Mouse (Mus musculus): ENCODE measurements at regions not wholly inside any gene's neighbourhood (a gene's known extent, or its start where the extent isn't known, plus 50 kb on each side); places are given as distances from the start of the nearest gene placed in this dataset.

DNA sequence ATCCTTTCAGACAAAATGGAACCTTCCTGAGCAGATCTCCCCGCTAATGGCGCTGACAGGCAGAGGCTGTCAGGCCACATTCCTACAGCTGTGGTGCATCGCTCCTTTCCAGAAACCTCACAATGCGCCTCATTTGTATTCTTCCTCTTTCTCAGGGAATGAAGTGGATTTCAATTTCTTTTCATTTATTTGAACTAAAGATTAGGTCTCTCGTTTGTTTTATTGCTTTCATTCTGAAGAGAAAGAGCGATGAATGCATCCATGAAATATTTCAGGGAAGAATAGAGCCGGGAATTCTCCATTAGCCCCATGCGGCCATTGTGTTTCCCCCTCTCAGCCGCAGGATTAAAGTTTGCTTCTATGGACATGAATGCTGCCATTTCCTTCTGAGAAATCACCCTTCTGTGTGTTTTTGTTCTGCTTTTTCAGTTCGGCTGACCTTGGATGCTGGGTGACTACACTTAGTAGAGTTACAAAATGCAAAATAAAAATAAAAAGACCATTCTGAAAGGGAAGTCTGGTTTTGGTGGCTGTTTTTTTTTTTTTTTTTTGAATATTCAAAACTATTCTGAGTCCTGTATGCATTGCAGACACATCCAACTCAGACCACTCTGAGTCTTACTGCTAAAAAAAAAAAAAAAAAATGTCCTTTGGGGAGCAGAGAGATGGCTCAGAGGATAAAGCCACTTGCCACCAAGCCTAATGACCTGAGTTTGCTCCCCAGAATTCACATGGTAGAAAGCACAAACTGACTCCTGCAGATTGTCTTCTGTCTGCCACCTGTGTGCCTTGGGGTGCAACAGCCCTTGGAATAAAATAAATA is 213.7 kb downstream of the Irs2 start:
- H3K4me2 ChIP-seq, result no peak overlapping the region
- no peak overlapping the region for H3K4me3 ChIP-seq
- no peaks in the 10 kb centered on the region for H3K9me3 ChIP-seq (replicated peaks)
- 67% methylated on average over 10 of the region's 10 CpGs for WGBS
- no peak overlapping the region for H3K27ac ChIP-seq (ENCODE audit: poor library complexity, severe bottlenecking)
- no peak for ATAC-seq (ENCODE audit: insufficient number of reproducible peaks, low FRiP score)
- H3K4me1 ChIP-seq (replicated peaks), result no peaks in the 10 kb centered on the region
- no peaks in the 10 kb centered on the region for H3K36me3 ChIP-seq
- no peaks in the 10 kb centered on the region for H3K27me3 ChIP-seq (replicated peaks)
- H3K9ac ChIP-seq, result no peak overlapping the region

DNA sequence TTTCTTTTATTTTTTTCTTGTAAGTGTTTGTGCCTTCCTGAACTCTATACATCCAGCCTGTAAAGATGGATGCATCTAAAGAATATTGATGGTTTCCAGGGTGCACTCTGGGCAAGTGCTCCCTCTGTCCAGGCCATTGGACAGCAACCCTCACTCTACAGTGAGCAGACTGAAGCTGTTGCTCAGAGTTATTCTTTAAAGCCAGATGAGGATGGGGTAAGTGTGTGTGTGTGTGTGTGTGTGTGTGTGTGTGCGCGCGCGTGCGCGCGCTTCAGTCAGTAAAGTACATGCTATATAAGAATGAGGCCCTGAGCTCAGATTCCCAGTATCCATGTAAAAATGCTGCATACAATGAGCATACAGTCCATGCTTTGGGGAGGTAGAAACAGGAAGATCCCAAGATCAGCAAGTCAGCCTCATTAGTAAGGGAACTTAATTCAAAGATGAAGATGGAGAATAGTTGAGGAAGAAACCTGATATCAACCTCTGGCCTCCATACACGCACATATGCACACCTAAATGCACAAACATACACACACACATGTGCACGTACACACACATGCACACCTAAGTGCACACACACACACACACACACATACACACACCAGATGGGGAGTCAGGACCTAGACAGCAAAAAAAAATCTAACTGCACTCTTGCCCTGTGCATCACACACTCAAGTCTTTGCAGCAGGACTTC is 214.4 kb downstream of the Irs2 start:
- Histone ChIP-seq H3K4me3 (no peak overlapping the region), H3K27me3 (replicated peaks) (no peaks in the 10 kb centered on the region), H3K4me2 (no peak overlapping the region), H3K9me3 (replicated peaks) (no peaks in the 10 kb centered on the region), H3K4me1 (replicated peaks) (no peaks in the 10 kb centered on the region), H3K36me3 (no peaks in the 10 kb centered on the region), H3K27ac (ENCODE audit: poor library complexity, severe bottlenecking) (no peak overlapping the region), H3K9ac (no peak overlapping the region)
- whole genome bisulfite sequencing, result 96% methylated on average over 9 of the region's 9 CpGs
- ATAC-seq (ENCODE audit: insufficient number of reproducible peaks, low FRiP score), result no peak

DNA sequence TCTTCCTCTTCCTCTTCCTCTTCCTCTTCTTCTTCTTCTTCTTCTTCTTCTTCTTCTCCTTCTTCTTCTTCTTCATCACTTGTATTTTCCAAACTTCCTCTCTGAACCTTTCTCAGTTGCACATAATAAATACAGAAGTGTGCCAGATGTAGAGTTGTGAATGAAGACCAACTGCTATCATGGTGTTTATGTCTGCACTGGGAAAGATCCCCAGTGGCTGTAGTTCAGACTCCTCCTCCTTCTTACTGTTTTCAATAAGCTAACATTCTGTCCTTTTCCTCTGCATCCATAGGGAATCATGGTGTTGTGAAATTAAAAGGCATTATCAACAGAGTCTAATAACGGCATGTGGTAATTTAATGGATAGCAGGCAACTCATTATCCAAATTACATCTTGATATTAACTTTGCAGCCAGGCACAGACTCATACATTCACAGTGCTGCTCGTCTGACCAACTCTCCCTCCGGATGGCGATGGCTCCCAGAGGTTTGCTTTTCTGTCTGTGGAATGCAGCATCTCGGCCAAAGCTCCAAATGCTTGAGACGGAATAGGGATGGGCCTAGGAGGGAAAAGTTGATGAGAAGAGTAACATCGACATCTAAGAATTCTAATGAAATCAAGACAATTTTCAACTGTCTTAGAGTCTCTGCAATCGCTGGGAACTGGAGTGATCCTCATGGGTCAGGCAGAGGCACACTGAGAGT is 219.6 kb downstream of the Irs2 start:
- no peak for ATAC-seq (ENCODE audit: insufficient number of reproducible peaks, low FRiP score)

DNA sequence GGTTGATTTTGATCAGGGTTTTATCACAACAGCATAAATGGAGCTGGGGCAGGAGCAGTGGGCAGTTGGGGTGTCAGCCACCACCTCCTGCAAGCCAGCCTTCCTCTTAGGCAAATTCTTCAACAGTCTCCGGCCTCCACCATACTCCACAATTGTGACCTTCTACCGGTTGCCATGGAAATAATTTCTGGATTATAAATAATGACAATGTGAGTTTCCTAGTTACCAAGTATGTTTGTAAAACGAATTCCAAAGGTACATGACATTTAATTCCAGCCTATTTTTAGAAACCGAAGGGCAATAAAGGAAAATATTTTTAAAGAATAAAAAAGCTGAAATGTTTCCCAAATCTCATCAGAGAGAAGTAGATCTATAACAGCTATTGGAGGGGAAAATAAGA is 222.5 kb downstream of the Irs2 start:
- no peak overlapping the region for H3K9ac ChIP-seq
- no peak overlapping the region for H3K4me2 ChIP-seq
- H3K27ac ChIP-seq (ENCODE audit: poor library complexity, severe bottlenecking), result no peak overlapping the region
- 0 out of 2 replicates have a peak, but pooled peaks cover 4% of the 10 kb centered on the region for H3K27me3 ChIP-seq (replicated peaks)
- H3K4me3 ChIP-seq, result no peak overlapping the region
- 78% methylated on average over 4 of the region's 4 CpGs for WGBS
- H3K9me3 ChIP-seq (replicated peaks), result no peaks in the 10 kb centered on the region
- no peaks in the 10 kb centered on the region for H3K36me3 ChIP-seq
- no peaks in the 10 kb centered on the region for H3K4me1 ChIP-seq (replicated peaks)
- ATAC-seq (ENCODE audit: insufficient number of reproducible peaks, low FRiP score), result no peak

More for the DNA sequence above, 219.6 kb downstream of the Irs2 start:
- Histone ChIP-seq H3K27ac (ENCODE audit: poor library complexity, severe bottlenecking) (no peak overlapping the region), H3K4me3 (no peak overlapping the region), H3K9me3 (replicated peaks) (no peaks in the 10 kb centered on the region), H3K9ac (no peak overlapping the region), H3K36me3 (no peaks in the 10 kb centered on the region), H3K4me1 (replicated peaks) (no peaks in the 10 kb centered on the region), H3K27me3 (replicated peaks) (no peaks in the 10 kb centered on the region), H3K4me2 (no peak overlapping the region)
- WGBS, result 71% methylated on average over 8 of the region's 8 CpGs

DNA sequence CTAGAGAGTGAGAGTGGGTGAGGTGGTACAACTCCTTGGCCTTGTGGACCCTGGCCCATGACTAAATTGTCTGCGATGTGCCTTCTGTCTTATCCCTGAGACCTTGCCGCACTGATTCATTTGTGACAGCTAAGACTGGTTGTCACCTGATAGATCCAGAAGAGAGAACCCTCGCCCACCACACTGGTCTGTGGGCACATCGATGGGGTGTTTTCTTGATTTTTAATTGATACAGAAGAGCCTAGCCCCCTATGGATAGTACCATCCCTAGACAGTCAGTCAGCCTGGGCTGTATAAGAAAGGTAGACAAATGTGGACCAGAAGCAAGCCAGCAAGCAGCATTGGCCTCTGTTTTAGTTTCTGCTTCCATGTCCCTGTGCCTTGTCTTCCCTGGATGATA is 222.9 kb downstream of the Irs2 start:
- 84% methylated on average over 4 of the region's 4 CpGs for WGBS
- Histone ChIP-seq H3K4me1 (replicated peaks) (no peaks in the 10 kb centered on the region), H3K4me2 (no peak overlapping the region), H3K27me3 (replicated peaks) (0 out of 2 replicates have a peak, but pooled peaks cover 4% of the 10 kb centered on the region), H3K4me3 (no peak overlapping the region), H3K27ac (ENCODE audit: poor library complexity, severe bottlenecking) (no peak overlapping the region), H3K36me3 (no peaks in the 10 kb centered on the region), H3K9ac (no peak overlapping the region), H3K9me3 (replicated peaks) (no peaks in the 10 kb centered on the region)
- no peak for ATAC-seq (ENCODE audit: insufficient number of reproducible peaks, low FRiP score)

DNA sequence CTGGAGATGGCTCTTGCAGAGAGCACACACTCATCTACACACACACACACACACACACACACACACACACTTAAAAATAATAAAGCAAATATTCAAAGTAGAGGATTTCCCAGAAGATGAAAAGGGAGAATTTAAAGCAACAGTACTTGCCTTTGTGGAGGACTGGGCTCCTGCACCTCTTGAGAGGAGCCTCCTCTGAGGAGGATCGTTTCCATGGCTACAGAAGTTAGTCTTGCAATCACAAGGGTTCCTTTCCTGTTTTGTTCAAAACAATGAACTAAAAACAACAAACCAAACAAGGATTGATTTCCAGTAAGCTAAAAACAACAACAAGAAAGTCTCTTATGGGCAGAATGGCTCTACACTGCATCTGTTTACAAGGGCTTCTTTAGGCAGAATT is 223.8 kb downstream of the Irs2 start:
- WGBS, result 56% methylated on average over 1 of the region's 1 CpGs
- Histone ChIP-seq H3K4me2 (no peak overlapping the region), H3K9me3 (replicated peaks) (no peaks in the 10 kb centered on the region), H3K4me1 (replicated peaks) (no peaks in the 10 kb centered on the region), H3K27ac (ENCODE audit: poor library complexity, severe bottlenecking) (no peak overlapping the region), H3K9ac (no peak overlapping the region), H3K36me3 (no peaks in the 10 kb centered on the region), H3K27me3 (replicated peaks) (0 out of 2 replicates have a peak, but pooled peaks cover 4% of the 10 kb centered on the region), H3K4me3 (no peak overlapping the region)
- no peak for ATAC-seq (ENCODE audit: insufficient number of reproducible peaks, low FRiP score)

DNA sequence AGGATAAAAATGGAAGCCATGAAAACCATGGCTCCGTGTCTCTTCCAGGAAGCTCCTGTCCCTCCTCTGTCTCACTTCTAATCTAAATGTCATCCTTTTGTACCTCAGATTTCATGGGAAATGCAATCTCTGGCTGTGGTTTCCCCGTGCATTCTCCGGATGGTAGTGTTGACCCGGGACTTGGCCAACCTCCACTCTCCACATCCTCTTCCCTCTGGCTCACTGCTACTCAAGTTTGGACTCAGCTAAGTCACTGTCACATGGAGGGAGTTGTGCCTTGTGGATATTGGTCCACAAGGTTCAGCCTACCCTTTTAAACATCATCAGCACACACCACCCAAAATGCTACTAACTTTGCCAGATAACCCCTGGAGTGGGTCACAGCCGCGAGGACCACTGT is 226.4 kb downstream of the Irs2 start:
- Histone ChIP-seq H3K4me3 (no peak overlapping the region), H3K27ac (ENCODE audit: poor library complexity, severe bottlenecking) (no peak overlapping the region), H3K4me2 (no peak overlapping the region), H3K36me3 (no peaks in the 10 kb centered on the region), H3K9ac (no peak overlapping the region), H3K4me1 (replicated peaks) (no peaks in the 10 kb centered on the region), H3K27me3 (replicated peaks) (0 out of 2 replicates have a peak, but pooled peaks cover 4% of the 10 kb centered on the region), H3K9me3 (replicated peaks) (no peaks in the 10 kb centered on the region)
- no peak for ATAC-seq (ENCODE audit: insufficient number of reproducible peaks, low FRiP score)
- WGBS, result 90% methylated on average over 6 of the region's 6 CpGs

DNA sequence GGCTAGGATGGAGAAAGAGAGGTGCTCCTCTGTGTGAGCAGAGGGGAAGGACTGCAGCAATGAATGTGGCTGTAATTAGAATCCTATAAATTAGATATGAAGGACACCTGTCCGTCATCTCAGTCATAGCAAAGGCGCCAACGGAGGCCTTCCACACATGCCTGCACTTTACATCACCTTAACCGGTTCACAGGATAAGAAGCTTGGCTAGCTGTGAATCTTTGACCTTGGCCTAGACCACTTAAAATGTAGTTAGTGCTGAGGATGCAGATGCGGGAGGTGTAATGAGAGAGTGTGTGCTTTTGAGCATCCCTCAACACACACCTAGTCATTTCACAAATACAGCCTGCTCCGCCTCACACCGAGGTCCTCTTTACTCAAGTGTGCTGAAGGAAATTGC is 228.6 kb downstream of the Irs2 start:
- 83% methylated on average over 7 of the region's 7 CpGs for WGBS
- H3K9me3 ChIP-seq (replicated peaks), result no peaks in the 10 kb centered on the region
- no peaks in the 10 kb centered on the region for H3K4me1 ChIP-seq (replicated peaks)
- 0 out of 2 replicates have a peak, but pooled peaks cover 4% of the 10 kb centered on the region for H3K27me3 ChIP-seq (replicated peaks)
- ATAC-seq (ENCODE audit: insufficient number of reproducible peaks, low FRiP score), result no peak
- no peaks in the 10 kb centered on the region for H3K36me3 ChIP-seq
- H3K27ac ChIP-seq (ENCODE audit: poor library complexity, severe bottlenecking), result no peak overlapping the region
- H3K4me3 ChIP-seq, result no peak overlapping the region
- H3K9ac ChIP-seq, result no peak overlapping the region
- no peak overlapping the region for H3K4me2 ChIP-seq

DNA sequence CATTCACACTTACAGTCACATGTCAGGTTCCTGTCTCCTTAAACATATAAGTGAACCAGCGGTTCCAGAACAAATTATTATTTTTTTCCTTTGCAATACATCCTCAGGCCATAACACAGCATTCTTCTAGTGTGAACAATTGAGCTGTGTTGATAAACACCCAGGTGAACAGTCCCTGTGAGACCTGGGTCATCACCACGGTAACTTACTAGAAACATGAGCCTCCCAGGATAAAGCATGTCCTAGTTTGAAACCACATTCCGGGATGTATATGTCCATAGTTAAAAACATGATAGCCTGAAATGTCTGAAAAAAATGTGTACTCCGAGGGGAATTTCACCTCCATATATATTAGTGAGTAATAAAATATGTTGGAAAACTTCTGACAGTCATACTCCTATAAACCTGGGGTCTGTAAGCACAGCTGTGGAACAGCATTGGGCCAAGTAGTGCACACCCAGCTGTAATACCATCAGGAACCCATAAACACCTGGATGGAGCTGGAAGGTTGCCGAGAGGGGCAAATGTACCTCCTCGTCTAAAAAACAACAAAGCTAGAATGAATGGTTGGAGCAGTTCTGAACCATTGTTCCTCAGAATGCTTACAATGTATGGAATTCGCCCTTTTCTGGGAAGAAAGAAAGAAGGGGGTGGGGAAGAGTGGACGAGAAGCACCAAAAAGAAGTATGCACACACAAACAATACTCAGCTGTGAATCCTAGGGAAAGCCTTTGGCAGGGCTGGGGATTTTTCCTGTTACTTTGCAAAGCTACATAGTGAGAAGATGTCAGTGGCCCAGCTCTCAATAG is 232.9 kb downstream of the Irs2 start:
- 74% methylated on average over 8 of the region's 8 CpGs for WGBS
- Histone ChIP-seq H3K27ac (ENCODE audit: poor library complexity, severe bottlenecking) (no peak overlapping the region), H3K4me1 (replicated peaks) (no peaks in the 10 kb centered on the region), H3K4me2 (no peak overlapping the region), H3K27me3 (replicated peaks) (no peaks in the 10 kb centered on the region), H3K9me3 (replicated peaks) (no peaks in the 10 kb centered on the region), H3K36me3 (no peaks in the 10 kb centered on the region), H3K9ac (no peak overlapping the region), H3K4me3 (no peak overlapping the region)
- ATAC-seq (ENCODE audit: insufficient number of reproducible peaks, low FRiP score), result no peak

DNA sequence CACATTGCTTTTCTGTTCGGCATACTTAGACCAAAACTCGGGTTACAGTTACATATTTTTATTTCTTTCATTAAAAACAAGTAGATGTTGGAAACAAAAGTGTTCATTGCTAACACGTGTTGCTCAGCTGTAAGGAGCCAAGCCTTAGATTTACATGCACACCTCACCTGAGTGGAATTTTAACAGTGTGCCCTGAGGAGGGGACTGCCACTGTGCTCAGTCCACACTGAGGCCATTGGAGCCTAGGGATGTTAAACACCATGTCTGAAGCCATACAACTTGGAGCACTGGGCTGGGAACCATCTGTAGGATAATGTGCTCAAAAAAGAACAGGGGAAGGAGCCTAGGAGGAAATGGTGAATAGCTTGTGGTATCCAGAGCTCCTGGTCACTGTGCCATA is 233.5 kb downstream of the Irs2 start:
- Histone ChIP-seq H3K9me3 (replicated peaks) (no peaks in the 10 kb centered on the region), H3K4me2 (no peak overlapping the region), H3K27me3 (replicated peaks) (no peaks in the 10 kb centered on the region), H3K36me3 (no peaks in the 10 kb centered on the region), H3K27ac (ENCODE audit: poor library complexity, severe bottlenecking) (no peak overlapping the region), H3K4me3 (no peak overlapping the region), H3K4me1 (replicated peaks) (no peaks in the 10 kb centered on the region), H3K9ac (no peak overlapping the region)
- 81% methylated on average over 3 of the region's 3 CpGs for WGBS
- ATAC-seq (ENCODE audit: insufficient number of reproducible peaks, low FRiP score), result no peak
